Mouse (Mus musculus) kidney, adult 18-20 months (tissue): ENCODE results near the gene Ctsz.

Experiments used
- DNase-seq: peaks from one replicate; pipeline ENCODE4 v3.0.0; 2021

The Ctsz gene

DNA sequence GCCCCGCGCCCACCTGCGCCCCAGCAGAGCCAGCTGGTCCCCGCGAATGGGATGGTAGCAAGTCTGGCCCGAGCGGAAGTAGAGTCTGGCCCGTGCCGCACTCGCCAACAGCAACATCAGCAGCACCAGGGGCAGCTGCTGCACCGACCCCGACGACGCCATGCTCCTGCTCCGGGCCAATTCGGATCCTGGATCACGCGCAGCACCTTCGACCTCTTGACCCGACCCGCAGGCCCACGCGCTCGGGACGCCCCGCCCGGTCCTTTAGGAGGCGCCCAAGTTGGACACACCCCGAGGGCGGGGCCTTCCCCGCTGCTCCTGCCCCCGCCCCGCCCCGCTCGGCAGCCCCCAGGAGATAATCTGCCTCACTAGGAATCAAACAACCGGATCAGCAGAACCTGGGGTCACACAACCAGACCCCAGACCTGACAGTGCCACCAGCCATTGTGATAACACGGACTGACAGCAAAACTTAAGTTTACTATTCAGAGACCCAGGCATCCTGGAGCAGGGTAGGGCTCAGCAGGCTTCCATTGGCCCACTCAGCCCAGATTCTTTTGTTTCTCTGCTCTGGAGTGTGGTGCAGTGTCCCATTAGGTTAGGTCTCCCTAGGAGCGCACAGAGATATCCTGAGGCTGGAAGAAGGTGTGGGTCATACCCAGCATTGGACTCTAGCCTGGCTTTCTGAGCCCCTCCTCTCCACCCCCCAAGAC lies at the start of gene Ctsz:
Gene Ctsz, minus strand, starts transcription at position 303 of the 713 bp plus-strand sequence.
- DNase-seq: peak; percentile 83

DNA sequence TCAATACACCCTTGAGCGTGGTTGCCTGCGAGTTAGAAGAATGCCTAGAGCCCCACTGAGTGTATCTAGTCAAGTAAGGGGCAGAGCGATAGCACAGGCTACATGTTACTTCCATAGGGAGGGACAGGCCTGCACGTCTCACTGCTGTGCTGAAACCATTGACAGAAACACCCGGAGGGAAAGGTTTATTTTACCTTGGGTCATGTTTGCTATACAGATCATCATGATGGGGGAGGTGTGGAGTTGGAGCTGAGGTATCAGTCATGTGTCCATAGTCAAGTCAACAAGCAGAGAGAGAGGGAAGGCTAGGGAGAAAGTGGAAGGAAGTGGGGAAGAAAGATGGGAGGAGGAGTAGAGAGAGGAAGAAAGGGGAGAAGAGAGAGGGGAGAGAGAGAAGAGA lies 48.2 kb upstream of the Ctsz start:
- DNase-seq: no peak

DNA sequence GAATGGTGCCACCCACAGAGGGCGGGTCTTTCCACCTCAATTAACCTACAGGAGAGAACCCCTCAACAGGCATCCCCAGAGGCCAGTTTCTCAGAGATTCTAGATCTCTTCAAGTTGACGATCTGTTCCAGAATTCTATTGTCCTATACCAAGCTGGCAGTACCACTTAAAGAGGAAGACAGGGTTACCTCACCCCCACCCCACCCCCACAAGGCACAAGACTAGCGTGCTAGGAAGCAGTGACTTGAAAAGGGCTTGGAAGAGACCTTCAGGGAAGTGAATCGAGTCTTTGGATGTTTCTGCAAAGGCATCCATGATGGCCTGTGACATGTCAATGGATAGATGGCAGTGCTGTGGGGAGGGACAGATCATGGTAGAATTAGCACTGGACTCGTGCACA lies 39.9 kb upstream of the Ctsz start:
- no peak for DNase-seq

DNA sequence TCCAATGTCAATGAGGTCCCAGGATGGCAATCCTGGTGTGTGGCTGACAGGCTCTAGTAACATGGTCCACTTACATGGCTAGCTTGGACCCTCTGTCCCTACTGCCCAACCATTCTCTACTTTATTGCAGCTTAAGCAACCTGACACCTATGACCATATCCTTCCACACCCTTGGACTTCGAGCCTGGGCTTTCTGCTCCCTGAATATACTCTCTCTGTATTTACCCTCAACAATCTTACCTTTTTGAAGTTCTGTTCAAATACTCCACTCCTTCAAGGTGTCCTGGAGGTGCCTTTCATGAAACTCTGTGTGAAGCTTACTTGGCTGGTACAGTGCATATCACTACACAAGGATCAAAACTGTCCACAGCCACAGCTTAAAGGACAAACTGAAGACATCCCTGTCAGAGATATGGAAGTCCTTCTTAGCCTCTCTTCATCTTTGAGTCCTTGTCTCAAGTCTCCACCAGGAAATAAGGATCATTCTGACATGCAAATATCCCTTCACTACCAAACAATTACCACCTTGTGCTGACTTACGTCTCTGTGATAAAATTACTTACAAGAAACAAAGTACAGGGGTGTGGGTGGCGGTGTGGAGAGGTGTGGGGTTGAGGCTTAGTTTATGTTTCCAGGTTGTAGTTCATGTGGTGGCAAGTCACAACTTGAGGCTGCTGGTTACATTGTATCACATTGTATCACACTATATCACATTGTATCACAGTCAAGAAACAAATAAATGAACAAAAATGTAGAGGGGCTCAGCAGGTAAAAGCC lies 38.9 kb upstream of the Ctsz start:
- DNase-seq: no peak

DNA sequence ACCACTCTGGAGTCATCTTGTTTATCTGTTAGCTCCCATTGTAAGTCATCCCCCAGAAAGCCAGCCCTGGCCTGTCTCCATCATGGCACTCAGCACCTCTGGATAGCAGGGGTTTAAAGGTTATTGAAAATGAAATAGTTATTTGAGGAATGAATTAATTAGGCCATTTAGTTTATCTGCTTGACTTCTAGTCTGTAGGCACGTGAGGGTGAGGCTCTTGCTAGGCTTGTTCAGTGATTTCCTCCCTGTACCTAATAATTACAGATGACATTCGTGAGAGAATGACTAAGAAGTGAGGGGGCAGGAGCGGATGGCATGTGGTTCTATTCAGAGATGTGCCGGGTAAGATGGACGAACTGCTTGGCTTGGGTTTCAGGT lies 34.7 kb upstream of the Ctsz start:
- DNase-seq: no peak

DNA sequence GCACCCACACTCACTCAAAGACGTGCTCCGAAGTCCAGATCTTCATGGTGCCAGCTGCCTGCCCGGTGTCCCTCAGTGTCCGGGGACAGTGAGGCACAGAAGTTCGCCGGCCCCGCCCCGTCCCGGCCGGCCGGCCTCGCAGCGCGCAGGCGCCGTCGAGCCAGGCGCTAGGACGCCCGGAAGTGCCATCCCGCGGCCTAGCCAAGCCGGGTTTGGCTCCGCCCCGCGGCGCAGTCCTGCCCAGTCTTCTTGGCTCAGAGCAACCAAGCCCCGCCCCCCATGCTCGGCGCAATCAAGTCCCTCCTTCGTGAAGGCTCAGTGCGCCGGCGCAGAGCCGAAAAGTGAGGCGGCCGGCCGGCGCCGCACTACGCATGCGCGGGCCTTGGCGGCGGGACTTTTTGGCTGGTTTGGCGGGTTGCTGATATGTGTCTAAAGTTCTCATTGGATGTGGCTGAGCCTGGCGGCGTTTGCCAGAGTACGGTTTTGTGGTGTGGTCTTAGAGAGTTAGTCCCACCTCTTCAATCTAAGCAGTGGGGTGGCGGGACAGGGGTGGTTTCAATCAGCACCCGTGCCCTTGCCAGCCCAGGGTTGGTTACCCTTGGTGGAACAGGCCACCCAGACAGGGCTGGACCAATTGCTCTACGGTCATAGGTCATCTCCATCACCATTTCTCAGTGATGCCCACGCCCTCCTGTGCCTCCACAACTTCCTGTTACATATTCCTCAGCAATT lies 34.1 kb upstream of the Ctsz start, which contains the start of gene Prelid3b:
Gene Prelid3b, minus strand, starts transcription at position 264 of the 732 bp plus-strand sequence.
- DNase-seq: peak; percentile 99

DNA sequence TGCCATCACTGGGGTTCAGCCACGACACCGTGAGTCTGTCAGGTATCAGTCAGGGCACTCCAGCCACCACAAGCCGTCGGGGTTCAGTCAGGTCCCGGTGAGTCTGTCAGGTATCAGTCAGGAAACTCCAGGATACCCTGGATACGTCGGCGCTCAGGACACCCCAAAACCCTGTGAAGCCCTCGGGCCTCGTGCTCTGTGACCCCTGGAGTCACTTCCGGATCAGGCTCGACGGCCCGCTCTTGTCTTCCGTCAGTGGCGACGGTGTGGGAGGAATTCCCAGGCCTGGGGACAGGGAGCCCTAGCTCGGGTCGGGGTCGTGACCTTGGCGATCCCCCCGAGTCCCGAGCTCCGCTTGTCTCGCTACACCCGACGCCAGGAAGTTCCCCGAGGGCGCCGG lies 33.6 kb upstream of the Ctsz start:
- DNase-seq: no peak

DNA sequence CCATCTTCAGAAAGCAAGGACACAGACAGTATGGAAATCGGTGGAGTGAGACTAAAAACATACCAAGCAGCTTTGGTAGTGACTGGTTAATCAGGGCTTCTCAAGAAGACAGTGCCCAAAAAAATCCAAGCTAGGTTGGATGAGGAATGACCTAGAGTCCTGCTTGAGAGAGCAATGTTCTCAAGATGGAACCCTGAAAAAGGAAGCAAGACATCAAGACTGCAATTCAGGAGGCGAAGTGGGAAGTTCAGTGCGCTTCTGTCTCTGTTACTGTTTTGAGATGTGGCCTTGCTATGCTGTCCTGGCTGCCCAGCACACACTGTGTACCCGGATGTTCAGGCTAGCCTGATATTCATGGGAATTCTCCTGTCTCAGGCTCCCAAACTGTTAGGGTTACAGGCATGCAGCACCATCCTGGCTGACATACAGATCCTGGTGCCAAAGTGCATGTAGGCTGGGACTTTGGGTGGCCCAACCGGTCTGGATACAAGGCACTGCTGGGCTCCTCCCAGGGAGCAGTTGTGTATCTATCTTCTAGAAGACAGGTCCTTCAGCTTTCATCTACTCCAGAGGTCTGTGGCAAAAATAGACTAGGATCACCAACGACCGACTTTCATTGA lies 32.1 kb upstream of the Ctsz start:
- no peak for DNase-seq

DNA sequence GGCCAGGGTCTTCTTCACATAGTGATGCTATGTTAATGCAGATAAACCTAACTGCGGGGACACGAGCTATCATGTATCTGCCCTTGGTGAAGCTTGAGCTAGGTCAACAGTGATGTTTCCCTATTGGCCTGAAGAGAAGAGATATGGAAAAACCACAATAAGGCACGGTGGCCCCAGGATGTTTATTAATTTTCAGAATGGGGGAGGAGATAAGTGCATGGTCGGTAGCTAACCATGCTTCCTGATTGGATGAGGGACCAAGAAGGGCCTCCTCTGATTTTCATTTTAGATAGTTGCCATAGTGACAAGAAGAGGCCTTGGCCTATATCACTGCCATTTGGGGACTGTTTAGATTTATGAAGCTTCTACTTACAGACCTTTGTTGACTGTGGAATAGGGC lies 31.5 kb upstream of the Ctsz start:
- no peak for DNase-seq

DNA sequence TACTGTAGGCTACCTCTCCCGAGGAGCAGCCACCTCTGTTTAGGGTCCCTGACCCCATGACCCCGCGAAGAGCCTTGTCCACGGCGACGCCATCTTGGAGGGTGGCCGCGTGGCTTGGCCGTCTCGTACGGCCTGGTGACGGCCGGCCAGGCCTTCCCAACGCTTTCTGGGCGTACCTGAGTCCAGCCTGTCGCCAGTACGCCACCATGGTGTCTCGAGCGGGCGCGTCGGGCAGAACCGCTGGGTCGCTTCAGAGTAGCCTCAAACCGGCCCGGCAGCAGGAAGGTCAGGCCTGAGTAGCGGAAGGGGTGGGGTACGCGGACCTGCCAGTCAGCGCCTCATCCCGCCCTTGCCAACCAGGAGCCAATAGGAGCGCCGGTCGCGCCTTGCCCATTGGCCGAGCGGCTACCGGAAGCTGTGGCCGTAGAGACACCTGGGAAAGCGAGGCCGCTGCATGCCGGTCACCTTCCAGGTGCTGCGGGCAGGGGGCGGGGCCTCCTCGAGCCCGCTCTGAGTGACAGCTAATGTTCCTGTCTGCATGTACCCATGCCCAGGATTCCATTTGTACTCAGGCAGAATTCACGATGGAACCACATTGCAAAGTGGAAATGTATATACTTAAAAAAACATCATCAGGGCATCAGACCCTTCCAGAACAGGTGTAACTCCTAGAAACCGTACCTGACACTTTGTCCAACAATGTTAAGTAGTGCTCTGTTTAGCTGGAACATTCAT lies 25.1 kb upstream of the Ctsz start, which contains the start of gene Atp5e:
Gene Atp5e, minus strand, starts transcription at position 317 of the 735 bp plus-strand sequence.
- DNase-seq: peak; percentile 96

DNA sequence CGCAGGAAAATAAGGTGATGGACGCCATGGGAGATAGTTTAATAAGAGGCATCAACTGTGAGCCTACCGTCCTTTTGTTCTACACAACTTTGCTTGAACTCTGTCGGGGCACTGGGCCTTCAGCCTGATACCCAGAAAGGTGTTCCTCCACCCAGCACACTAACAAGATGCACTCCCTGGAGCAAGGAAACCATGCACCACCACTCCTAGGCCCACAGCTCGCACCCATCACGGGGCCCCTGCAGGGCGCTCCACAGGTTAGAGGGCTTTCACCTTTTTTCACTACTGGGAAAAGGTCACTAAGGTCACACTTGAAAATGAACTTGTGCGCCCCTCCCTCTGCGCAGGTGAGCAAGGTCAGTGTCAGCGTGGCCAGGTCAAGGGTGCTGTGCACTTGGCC lies 24.5 kb upstream of the Ctsz start:
- DNase-seq: no peak

DNA sequence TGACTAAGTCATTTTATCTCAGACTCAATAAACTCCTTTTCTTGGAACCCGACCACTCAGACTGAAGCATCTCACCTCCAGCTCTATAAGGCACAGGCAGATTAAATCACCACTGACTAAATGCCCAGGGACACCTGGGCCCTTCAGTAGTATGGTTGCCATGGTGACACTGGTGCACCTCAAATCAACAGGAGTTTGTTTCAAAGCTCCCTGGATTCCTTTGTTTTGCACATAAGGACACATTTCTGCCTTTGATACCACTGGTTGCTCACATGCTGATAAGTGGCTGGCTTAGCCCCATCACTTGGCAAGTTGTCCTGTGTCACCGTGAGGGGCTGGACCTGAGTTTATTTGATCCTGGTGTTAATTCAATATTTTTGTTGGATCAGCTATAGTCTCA lies 20.5 kb upstream of the Ctsz start:
- DNase-seq: no peak

DNA sequence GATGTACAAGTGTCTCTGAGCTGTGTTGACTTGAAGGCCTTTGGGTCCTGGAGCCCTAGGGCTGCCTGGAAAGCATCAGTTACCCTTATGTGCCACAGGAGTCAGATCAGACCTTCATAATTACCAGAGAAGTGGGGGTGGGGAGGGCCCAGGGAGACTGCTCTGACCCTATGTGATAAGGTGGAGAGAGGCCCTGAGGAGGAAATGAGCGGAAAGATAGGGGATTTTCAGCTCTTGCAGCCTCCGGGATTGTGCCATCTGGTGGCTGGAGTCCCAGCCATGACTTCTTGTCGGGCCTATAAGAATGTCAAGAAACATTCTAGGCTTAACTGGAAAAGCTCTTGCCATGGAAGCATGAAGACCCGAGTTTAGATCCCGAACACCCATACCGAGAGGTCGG lies 14.8 kb upstream of the Ctsz start:
- DNase-seq: no peak

DNA sequence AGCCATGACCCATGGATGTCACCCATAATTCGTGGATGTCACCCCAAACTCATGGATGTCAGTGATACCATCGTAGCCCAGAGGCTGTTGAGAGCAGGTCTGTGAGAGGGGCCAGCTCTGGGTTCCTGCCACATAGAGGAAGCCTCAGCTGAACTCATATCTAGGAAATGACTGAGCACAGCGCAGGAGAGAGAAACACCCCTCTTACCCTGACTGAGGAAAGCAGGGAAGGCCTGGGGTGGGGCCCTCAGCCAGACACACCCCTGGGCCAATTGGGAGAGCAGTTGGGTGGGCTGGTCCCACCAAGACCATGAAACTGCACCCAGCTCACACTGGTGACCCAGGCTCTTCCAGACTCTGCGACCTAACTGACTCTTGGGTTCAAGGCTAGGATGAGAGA lies 11.5 kb upstream of the Ctsz start, which contains the start of gene Tubb1:
Gene Tubb1, plus strand, starts transcription at position 343 of the 400 bp plus-strand sequence.
- no peak for DNase-seq

DNA sequence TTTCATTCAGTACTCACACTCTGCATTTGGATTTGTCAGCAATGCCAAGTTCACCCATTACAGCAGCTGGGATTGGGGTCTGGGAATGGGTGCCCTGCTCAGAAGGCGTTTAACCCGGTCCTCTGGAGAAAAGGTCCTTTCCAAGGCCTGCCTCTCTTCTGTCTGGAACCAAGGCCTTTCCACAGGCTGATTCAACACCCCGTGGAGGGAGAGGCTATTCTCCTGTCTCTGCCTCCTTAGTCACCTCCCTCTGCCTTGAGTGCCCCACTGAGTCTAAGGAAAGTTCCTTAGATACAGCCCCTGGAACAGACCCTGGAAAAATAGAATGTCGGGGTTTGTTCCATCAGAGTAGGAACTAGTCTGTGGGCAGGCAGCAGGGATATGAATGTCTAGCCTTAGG lies 9.6 kb upstream of the Ctsz start:
- DNase-seq: no peak

DNA sequence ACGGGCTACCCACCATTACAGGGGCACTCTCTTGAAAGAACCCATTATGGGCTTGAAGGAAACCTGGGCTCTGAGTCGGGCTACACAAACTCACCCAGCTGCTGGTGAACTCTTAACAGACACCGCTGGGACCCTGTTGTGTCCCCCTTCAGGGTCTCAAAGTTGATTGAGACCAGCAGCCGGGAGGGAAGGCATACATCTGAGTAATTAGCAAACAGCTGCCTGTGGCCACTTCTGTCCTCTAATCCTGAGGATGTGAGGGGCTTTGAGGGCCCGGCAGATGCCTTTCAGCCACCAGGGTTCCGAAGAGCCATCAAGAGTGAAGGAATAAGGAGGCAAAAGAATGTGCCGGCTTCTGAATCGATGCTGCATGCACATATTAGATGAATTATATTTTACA lies 8.1 kb upstream of the Ctsz start:
- DNase-seq: no peak

DNA sequence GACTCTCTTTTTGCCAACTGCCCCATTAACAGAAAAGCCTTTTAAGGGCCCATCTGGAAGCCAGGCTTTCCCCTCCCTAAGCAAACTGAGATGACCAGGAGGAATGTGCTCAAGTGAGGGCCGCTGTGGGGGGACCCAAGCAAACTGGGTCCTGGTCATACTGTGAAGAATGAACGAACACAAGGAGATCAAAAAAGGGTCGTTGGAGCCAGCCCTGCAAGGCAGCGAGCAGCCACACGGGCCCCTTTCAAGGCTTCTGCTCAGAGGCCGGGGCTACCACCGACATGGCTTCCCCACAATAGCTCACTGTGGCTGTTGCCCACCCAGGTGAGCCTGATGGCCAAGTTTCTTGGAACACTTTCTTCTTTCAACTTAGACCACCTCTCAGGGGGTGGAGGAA lies 7.7 kb upstream of the Ctsz start:
- no peak for DNase-seq

DNA sequence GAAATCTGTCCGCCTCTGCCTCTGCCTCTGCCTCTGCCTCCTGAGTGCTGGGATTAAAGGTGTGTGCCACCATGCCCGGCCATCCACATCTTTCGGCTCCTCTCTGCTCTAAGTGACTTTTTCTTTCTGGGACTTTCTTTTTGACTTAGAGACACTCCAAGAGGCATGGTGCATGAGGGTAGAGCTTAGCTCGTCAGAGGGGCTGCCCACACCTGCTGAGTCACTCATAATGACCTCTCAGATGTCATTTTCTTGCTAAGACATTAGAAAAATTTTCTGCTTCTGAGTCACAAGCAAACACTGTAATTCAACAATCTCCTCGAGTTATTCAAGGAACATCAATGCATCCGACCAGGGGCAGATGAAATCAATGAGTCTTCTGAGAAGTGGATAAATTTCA lies 6.2 kb upstream of the Ctsz start:
- no peak for DNase-seq

DNA sequence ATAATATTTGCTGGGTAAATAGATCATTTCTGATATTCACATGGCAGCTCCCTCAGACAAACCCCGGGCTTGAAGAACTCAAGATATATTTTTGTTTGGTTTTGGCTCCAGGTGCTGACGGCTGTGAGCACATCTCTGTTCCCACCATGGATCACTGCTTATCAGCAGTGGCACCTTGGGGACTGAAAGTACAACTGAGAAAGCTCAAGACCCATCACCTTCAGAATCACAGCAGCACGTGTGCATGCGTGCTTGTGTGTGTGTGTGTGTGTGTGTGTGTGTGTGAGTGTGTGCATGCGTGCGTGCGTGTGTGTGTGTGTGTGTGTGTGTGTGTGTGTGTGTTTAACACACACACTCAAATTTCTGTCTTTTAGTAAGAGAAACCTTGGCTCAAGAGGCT lies 5.5 kb upstream of the Ctsz start:
- no peak for DNase-seq

DNA sequence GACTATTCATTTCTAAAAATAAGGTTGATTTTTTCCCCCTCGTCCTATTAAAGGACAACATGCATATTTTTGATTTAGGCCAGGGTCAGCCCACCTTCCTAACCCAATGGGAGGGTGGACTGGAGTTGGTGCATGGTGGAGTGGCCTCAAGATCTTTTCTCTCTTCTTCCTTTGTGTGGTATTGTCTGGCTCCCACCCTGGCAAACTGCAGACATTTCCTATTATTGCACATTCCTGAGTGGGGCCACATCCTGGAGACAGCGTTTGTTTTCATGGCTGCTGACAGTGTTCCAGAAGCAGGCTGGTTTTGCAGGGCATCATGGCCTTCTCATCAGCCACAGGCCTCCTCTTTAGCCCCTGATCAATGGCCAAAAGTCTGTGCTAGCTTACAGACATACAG lies 4.2 kb upstream of the Ctsz start:
- no peak for DNase-seq

DNA sequence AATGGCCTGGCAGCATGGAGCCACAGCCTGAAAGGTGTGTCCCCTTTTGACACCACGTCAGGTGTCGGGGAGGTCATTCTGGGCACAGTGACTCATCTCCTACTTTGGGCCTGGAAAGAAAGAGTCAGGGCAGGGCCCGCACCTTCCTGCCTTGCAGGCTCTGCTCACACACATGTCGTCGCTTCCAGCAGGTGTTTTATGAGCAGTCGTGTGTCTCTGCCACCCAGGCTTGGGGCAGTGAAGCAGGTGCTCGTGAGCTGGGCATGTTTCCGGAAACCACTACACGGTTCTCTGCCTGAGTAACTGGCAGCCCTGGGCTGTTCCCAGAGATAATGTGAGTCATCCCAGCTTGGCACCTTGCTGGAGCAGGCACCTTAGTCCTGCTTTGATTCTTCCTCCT lies 3.6 kb upstream of the Ctsz start:
- no peak for DNase-seq

DNA sequence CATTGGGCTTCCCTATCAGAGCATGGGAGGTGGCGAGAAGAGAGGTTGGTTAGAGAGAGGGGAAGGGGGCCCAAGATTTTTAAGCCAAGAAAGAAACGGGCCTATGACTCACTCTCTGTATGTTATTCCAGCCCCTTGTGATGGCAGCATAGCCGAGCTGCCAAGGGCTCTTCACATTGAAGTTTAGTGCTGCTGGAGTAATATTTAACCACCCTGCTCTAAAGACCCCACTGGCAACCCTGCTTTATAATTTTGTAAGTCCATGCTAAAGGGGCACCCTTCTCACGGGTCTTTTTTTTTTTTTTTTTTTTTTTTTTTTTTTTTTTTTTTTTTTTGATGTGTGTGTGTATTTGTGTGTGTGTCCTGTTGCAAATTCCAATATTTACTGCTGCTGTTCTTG lies 3.1 kb upstream of the Ctsz start:
- DNase-seq: no peak

DNA sequence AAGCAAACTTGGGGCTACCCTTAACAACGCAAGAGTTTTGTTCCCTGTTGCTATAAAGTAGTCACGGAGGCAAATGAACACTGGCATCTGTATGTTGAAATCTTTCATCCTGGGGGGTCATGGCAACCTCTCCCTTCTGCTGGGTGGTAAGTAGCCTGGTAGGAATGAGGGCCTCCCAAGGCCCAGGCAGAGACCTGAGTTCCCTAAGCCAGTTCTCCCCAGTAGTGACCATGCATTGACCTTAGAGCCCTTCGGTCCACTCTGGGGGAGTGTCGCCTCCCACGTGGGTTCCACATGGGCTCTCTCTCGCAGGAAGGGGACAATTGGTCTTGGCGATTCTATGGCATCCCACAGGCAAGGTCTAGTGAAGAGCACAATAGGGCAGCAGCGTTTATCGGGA lies 1.1 kb upstream of the Ctsz start:
- DNase-seq: no peak
